Mouse (Mus musculus) kidney, embryonic 15.5 days (tissue): ENCODE results near the gene Med13. TPM values are rescaled to one million over a fixed set of nuclear protein-coding genes. Genes with fewer than 3 reads are reported as not detected.
"Not testable (repeated sequence)": the region's sequence is repeated elsewhere in the genome, so short reads cannot be mapped to it uniquely, and the experiment has no call there.

ENCODE experiments used
- ATAC-seq: fragments of 200-750 bp; cut with Nextera tagmentation; replicated peaks from 2 replicates; pipeline ENCODE4 v1.8.0; 2017; ENCODE audit warnings: moderate TSS enrichment; ENCODE audit not compliant: low FRiP score
- H3K27ac ChIP-seq: fragments of 300-500 bp; sonication (generic); 2 replicates; pipeline ENCODE4 v1.5.1; 2015; ENCODE audit warnings: mild to moderate bottlenecking, inconsistent platforms
- H3K27me3 ChIP-seq: fragments of 300-500 bp; sonication (generic); 2 replicates; pipeline ENCODE4 v1.6.1; 2015; ENCODE audit warnings: inconsistent platforms
- H3K36me3 ChIP-seq: fragments of 300-500 bp; sonication (generic); 2 replicates; pipeline ENCODE4 v1.6.1; 2015; ENCODE audit warnings: inconsistent platforms
- H3K4me1 ChIP-seq: fragments of 300-500 bp; sonication (generic); 2 replicates; pipeline ENCODE4 v1.6.1; 2015; ENCODE audit warnings: inconsistent platforms
- H3K4me2 ChIP-seq: fragments of 300-500 bp; sonication (generic); 2 replicates; pipeline ENCODE4 v1.6.1; 2015; ENCODE audit warnings: moderate library complexity, mild to moderate bottlenecking, inconsistent platforms
- H3K4me3 ChIP-seq: fragments of 300-500 bp; sonication (generic); replicated peaks from 2 replicates; pipeline ENCODE4 v1.5.1; 2015; ENCODE audit warnings: mild to moderate bottlenecking, inconsistent platforms
- H3K9ac ChIP-seq: fragments of 300-500 bp; sonication (generic); 2 replicates; pipeline ENCODE4 v1.6.1; 2015; ENCODE audit warnings: mild to moderate bottlenecking, inconsistent platforms
- H3K9me3 ChIP-seq: fragments of 300-500 bp; sonication (generic); replicated peaks from 2 replicates; pipeline ENCODE4 v1.6.1; 2016; ENCODE audit warnings: inconsistent platforms
- WGBS: fragments of 180-500 bp; shearing (Covaris S2); methylation state at CpG from one replicate; pipeline ENCODE4 v1.1.7; 2015; ENCODE audit warnings: mixed read lengths; 5-methylcytosine and 5-hydroxymethylcytosine counted together
- polyA plus RNA-seq: library from polyadenylated mRNA; unstranded; fragments of >200 nt; fragmentation: Nextera tagmentation; extraction: Ambion mirVana; gene quantifications from 2 replicates; pipeline ENCODE4 v1.2.1, GENCODE M21; 2015

Gene Med13
- polyA plus RNA-seq, 1 experiment from 2014 or later, result 8.5 TPM

- H3K4me2 ChIP-seq, result no peak overlapping the region
- ATAC-seq, result no peak
- H3K9ac ChIP-seq, result no peak overlapping the region
- no peaks in the 10 kb centered on the region for H3K9me3 ChIP-seq
- 71% methylated on average over 5 of the region's 5 CpGs for WGBS
- H3K4me1 ChIP-seq, result peaks cover 14% of the 10 kb centered on the region
- no peaks in the 10 kb centered on the region for H3K27me3 ChIP-seq
- peaks cover 29% of the 10 kb centered on the region for H3K36me3 ChIP-seq
- H3K4me3 ChIP-seq, result no peak overlapping the region
- peak overlapping the region; percentile 70 for H3K27ac ChIP-seq
These were observed 9.8 kb downstream of the Med13 start for GRCm38 (mm10) chr11:86347387-86348122.

DNA sequence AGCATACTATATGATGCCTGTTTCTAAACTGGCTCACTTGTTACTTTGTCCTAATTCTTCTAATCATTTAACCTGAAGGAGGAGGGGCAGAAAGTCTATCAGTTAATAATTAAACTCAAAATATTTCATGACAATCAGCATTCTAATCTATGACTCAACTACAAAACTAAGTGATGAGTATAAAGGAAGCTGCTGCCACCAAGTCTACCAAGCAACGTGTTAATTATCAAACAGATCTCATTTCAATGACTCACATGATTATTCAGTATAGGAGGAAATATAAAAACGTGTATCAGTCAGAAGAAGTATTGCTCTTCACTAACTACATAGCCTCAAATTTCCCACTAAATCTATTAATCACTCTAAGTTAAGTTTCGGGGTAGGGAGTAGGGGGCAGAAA, 10.9 kb downstream of the Med13 start:
- ATAC-seq, result no peak
- Histone ChIP-seq H3K9ac (no peak overlapping the region), H3K4me3 (no peak overlapping the region), H3K27me3 (no peaks in the 10 kb centered on the region), H3K9me3 (no peaks in the 10 kb centered on the region), H3K36me3 (peaks cover 32% of the 10 kb centered on the region), H3K4me2 (no peak overlapping the region), H3K4me1 (peaks cover 10% of the 10 kb centered on the region; the same call in 1 of the 2 replicates), H3K27ac (no peak overlapping the region)
- WGBS, result 60% methylated on average over 3 of the region's 3 CpGs

- not testable (repeated sequence) for H3K4me1 ChIP-seq, H3K4me2 ChIP-seq, H3K9me3 ChIP-seq, H3K4me3 ChIP-seq, ATAC-seq, H3K27me3 ChIP-seq, H3K9ac ChIP-seq, H3K27ac ChIP-seq
- WGBS, result 100% methylated on average over 1 of the region's 1 CpGs
- peaks cover 38% of the 10 kb centered on the region for H3K36me3 ChIP-seq
These were observed 12.5 kb downstream of the Med13 start for GRCm38 (mm10) chr11:86344940-86345339.

GRCm38 (mm10) chr11:86324251-86324650, 33.2 kb downstream of the Med13 start:
- H3K4me1 ChIP-seq, result no peaks in the 10 kb centered on the region
- no peak overlapping the region for H3K4me3 ChIP-seq
- no peak overlapping the region for H3K9ac ChIP-seq
- 84% methylated on average over 5 of the region's 5 CpGs for whole genome bisulfite sequencing
- no peaks in the 10 kb centered on the region for H3K9me3 ChIP-seq
- no peak for ATAC-seq
- H3K27me3 ChIP-seq, result no peaks in the 10 kb centered on the region
- peaks cover 58% of the 10 kb centered on the region for H3K36me3 ChIP-seq
- H3K4me2 ChIP-seq, result no peak overlapping the region
- no peak overlapping the region for H3K27ac ChIP-seq

- H3K9me3 ChIP-seq, H3K4me3 ChIP-seq, H3K4me1 ChIP-seq, H3K27me3 ChIP-seq, H3K4me2 ChIP-seq, H3K27ac ChIP-seq, H3K9ac ChIP-seq, ATAC-seq: not testable (repeated sequence)
- H3K36me3 ChIP-seq, result peaks cover 37% of the 10 kb centered on the region
- WGBS, result 89% methylated on average over 3 of the region's 3 CpGs
These were observed 42.4 kb downstream of the Med13 start for GRCm38 (mm10) chr11:86314992-86315391.

- WGBS, result 83% methylated on average over 6 of the region's 6 CpGs
- H3K4me3 ChIP-seq, result no peak overlapping the region
- no peaks in the 10 kb centered on the region for H3K4me1 ChIP-seq
- H3K27me3 ChIP-seq, result no peaks in the 10 kb centered on the region
- H3K4me2 ChIP-seq, result no peak overlapping the region
- H3K27ac ChIP-seq, result no peak overlapping the region
- H3K36me3 ChIP-seq, result peaks cover 33% of the 10 kb centered on the region
- no peak for ATAC-seq
- H3K9ac ChIP-seq, result no peak overlapping the region
- H3K9me3 ChIP-seq, result no peaks in the 10 kb centered on the region
These were observed 47.1 kb downstream of the Med13 start for GRCm38 (mm10) chr11:86310280-86310679.

DNA sequence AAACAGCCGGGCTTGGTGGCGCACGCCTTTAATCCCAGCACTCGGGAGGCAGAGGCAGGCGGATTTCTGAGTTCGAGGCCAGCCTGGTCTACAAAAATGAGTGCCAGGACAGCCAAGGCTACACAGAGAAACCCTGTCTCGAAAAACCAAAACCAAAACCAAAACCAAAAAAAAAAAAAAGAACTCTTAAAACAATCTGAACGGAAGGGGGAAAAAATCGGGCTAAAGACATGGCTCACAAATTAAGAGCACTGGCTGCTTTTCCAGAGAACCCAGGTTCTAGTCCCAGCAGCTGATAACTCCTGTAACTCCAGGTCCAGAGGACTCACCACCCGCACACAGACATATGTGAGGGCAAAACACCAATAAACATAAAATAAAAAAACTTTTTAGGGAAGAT, 65.2 kb downstream of the Med13 start:
- H3K9ac ChIP-seq, H3K27me3 ChIP-seq, H3K27ac ChIP-seq, H3K4me2 ChIP-seq, H3K4me3 ChIP-seq, H3K9me3 ChIP-seq, ATAC-seq, H3K4me1 ChIP-seq: not testable (repeated sequence)
- 93% methylated on average over 10 of the region's 10 CpGs for WGBS
- peaks cover 60% of the 10 kb centered on the region for H3K36me3 ChIP-seq

- no peak overlapping the region for H3K9ac ChIP-seq
- H3K36me3 ChIP-seq, result peaks cover 55% of the 10 kb centered on the region
- no peak for ATAC-seq
- H3K27me3 ChIP-seq, result no peaks in the 10 kb centered on the region
- WGBS, result 94% methylated on average over 6 of the region's 6 CpGs
- no peaks in the 10 kb centered on the region for H3K9me3 ChIP-seq
- H3K27ac ChIP-seq, result no peak overlapping the region
- no peaks in the 10 kb centered on the region for H3K4me1 ChIP-seq
- no peak overlapping the region for H3K4me2 ChIP-seq
- H3K4me3 ChIP-seq, result no peak overlapping the region
These were observed 65.7 kb downstream of the Med13 start for GRCm38 (mm10) chr11:86291714-86292113.

GRCm38 (mm10) chr11:86285729-86286128, 71.7 kb downstream of the Med13 start:
- no peak for ATAC-seq
- Histone ChIP-seq H3K4me3 (no peak overlapping the region), H3K4me2 (no peak overlapping the region), H3K36me3 (peaks cover 78% of the 10 kb centered on the region), H3K27me3 (no peaks in the 10 kb centered on the region), H3K9me3 (no peaks in the 10 kb centered on the region), H3K4me1 (no peaks in the 10 kb centered on the region), H3K27ac (no peak overlapping the region), H3K9ac (no peak overlapping the region)
- WGBS, result 92% methylated on average over 8 of the region's 8 CpGs

GRCm38 (mm10) chr11:86278442-86279102, 78.8 kb downstream of the Med13 start:
- peaks cover 87% of the 10 kb centered on the region for H3K36me3 ChIP-seq

DNA sequence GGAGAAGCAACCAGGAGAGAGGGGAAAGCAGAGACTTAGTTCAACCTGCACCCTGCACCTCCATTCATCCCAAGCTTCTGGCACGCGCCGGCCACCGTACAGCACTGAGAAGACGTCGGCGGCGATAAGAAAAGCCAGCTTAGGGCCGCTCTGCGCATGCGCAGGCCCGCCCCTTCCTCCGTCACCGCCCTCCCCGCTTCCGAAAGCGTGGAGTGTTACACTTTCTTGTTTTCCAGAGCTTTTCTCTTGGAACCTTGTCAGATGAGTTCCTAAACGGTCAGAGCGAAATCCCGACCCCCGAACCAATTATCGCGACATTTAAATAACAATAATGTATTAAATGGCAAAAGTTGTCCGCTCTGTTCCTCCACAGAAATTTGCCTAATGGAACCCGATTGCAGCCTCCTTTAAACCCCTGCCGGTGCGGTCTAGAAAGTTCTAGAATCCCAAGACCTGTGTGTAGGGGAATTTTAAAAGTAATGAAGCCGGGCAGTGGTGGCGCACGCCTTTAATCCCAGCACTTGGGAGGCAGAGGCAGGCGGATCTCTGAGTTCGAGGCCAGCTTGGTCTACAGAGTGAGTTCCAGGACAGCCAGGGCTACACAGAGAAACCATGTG, 99.8 kb downstream of the Med13 start, which contains the start of gene Ints2:
Gene Ints2 (minus strand): TSS at position 116 of the 617 bp plus-strand sequence.
- H3K36me3 ChIP-seq, result peaks cover 23% of the 10 kb centered on the region
- WGBS, result 8% methylated on average over 32 of the region's 32 CpGs
- H3K4me1 ChIP-seq, result peaks cover 13% of the 10 kb centered on the region

More at GRCm38 (mm10) chr11:86278442-86279102, 78.8 kb downstream of the Med13 start:
- no peak overlapping the region for H3K27ac ChIP-seq
- ATAC-seq, result no peak
- H3K9me3 ChIP-seq, result no peaks in the 10 kb centered on the region
- no peaks in the 10 kb centered on the region for H3K27me3 ChIP-seq
- H3K4me1 ChIP-seq, result no peaks in the 10 kb centered on the region
- H3K4me2 ChIP-seq, result no peak overlapping the region
- no peak overlapping the region for H3K4me3 ChIP-seq
- no peak overlapping the region for H3K9ac ChIP-seq
- WGBS, result 96% methylated on average over 6 of the region's 6 CpGs

DNA sequence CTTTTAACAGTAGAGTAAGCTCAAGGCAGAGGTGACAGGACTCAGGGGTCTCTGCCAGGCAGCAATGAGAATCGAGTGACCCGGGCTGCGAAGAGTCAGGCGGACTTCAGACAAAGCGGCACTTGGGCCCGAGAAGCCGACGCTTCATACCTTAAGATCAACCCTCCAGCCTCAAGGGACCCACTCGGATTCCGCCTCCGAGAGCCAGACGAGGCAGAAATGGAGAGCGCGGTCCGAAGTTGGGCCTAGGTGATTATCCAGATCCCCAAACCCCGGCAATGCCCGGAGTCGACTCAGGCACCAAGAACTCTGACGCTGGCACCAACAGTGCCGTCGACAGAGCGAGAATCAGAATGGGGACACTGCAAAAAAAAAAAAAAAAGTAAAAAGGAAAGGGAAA, 100.3 kb downstream of the Med13 start:
- H3K4me3 ChIP-seq, result peak overlapping the region; percentile 69
- 0% methylated on average over 22 of the region's 22 CpGs for WGBS
- peak overlapping the region; percentile 87 for H3K27ac ChIP-seq
- peak overlapping the region; percentile 80 for H3K9ac ChIP-seq
- peaks cover 13% of the 10 kb centered on the region for H3K4me1 ChIP-seq
- H3K36me3 ChIP-seq, result peaks cover 27% of the 10 kb centered on the region
- H3K4me2 ChIP-seq, result peak overlapping the region; percentile 63
- no peaks in the 10 kb centered on the region for H3K27me3 ChIP-seq
- peak; percentile 27; the same call in 1 of the 2 replicates for ATAC-seq
- no peaks in the 10 kb centered on the region for H3K9me3 ChIP-seq

More for the DNA sequence above, 99.8 kb downstream of the Med13 start, which contains the start of gene Ints2:
- Histone ChIP-seq H3K27ac (peak within 1 kb of the TSS; percentile 87), H3K9me3 (no peaks in the 10 kb centered on the region), H3K4me2 (peak within 1 kb of the TSS; percentile 63), H3K9ac (peak within 1 kb of the TSS; percentile 80), H3K27me3 (no peaks in the 10 kb centered on the region), H3K4me3 (peak within 1 kb of the TSS; percentile 69)
- ATAC-seq, result peak; percentile 90
